Mouse (Mus musculus): ENCODE data around the gene Cep19.

DNA sequence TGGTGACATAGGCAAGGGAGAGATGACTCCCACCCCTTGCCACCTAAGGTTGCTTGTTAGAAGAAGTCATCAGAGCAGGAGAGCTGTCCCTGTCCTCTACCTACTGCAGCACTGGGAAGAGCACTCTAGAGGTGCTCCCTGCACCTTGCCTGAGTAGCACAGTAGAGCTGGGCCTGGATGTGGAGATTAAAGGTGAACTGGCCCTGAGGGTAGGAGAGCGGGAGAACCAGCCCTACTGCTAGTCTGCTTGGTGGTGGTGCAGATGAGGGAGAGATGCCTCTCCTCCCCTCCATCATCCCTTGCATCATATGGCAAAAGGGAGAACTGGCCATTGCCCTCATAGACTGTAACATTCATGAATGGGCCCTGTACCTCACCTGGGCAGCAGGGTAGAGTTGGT is 32.7 kb upstream of the Cep19 start:
- TF ChIP-seq POLR2A (IDR thresholded peaks at IDR 0.05; ENCODE audit: low read depth, low read length), result no peak
- TF ChIP-seq CTCF (IDR thresholded peaks at IDR 0.05; ENCODE audit: extremely low read depth, insufficient read length, insufficient replicate concordance, low read depth, low read length), result no peak

All from small intestine, adult 2 months (tissue).